Mouse (Mus musculus): ENCODE data around the gene Gm49358.

GRCm38 (mm10) chr10:86761722-86762383 lies 1.9 kb upstream of the Gm49358 start:
- no peak for TF ChIP-seq GATA1 (IDR thresholded peaks at IDR 0.05; ENCODE audit: low read length)
- TF ChIP-seq TAL1 (IDR thresholded peaks at IDR 0.05; ENCODE audit: low read length), result no peak

Measured in erythroblast, embryonic 14.5 days (primary cell).